Mouse (Mus musculus) stomach, embryonic 15.5 days (tissue): Measurements from ENCODE around the gene Cdhr3. TPM values are rescaled to one million over a fixed set of nuclear protein-coding genes. Genes with fewer than 3 reads are reported as not detected.

Source experiments
- ATAC-seq: fragments of 200-750 bp; cut with Nextera tagmentation; 2 replicates; pipeline ENCODE4 v1.8.0; 2017; ENCODE audit warnings: low read depth, moderate number of reproducible peaks, moderate TSS enrichment; ENCODE audit not compliant: insufficient read depth, low FRiP score
- H3K27ac ChIP-seq: fragments of 300-500 bp; sonication (generic); 2 replicates; pipeline ENCODE4 v1.5.1; 2015; ENCODE audit warnings: mild to moderate bottlenecking, inconsistent platforms
- H3K27me3 ChIP-seq: fragments of 300-500 bp; sonication (generic); replicated peaks from 2 replicates; pipeline ENCODE4 v1.6.1; 2015; ENCODE audit warnings: inconsistent platforms
- H3K36me3 ChIP-seq: fragments of 300-500 bp; sonication (generic); 2 replicates; pipeline ENCODE4 v1.6.1; 2015; ENCODE audit warnings: inconsistent platforms
- H3K4me1 ChIP-seq: fragments of 300-500 bp; sonication (generic); 2 replicates; pipeline ENCODE4 v1.6.1; 2015; ENCODE audit warnings: inconsistent platforms
- H3K4me2 ChIP-seq: fragments of 300-500 bp; sonication (generic); 2 replicates; pipeline ENCODE4 v1.6.1; 2015; ENCODE audit warnings: mild to moderate bottlenecking, inconsistent platforms
- H3K4me3 ChIP-seq: fragments of 300-500 bp; sonication (generic); replicated peaks from 2 replicates; pipeline ENCODE4 v1.5.1; 2015; ENCODE audit warnings: inconsistent platforms
- H3K9ac ChIP-seq: fragments of 300-500 bp; sonication (generic); 2 replicates; pipeline ENCODE4 v1.6.1; 2015; ENCODE audit warnings: inconsistent platforms
- H3K9me3 ChIP-seq: fragments of 300-500 bp; sonication (generic); 2 replicates; pipeline ENCODE4 v1.6.1; 2016; ENCODE audit warnings: inconsistent platforms
- WGBS: fragments of 180-500 bp; shearing (Covaris S2); methylation state at CpG from one replicate; pipeline ENCODE4 v1.1.7; 2015; 5-methylcytosine and 5-hydroxymethylcytosine counted together
- microRNA-seq: library from miRNA; unstranded; fragments of <30 nt; microRNA quantifications from one replicate; pipeline ENCODE4, GENCODE M21; 2016
- polyA plus RNA-seq: library from polyadenylated mRNA; unstranded; fragments of >200 nt; fragmentation: Nextera tagmentation; extraction: Ambion mirVana; gene quantifications from 2 replicates; pipeline ENCODE4 v1.2.1, GENCODE M21; 2015

The Cdhr3 gene
- polyA plus RNA-seq, 1 experiment from 2014 or later: 0.08 TPM

DNA sequence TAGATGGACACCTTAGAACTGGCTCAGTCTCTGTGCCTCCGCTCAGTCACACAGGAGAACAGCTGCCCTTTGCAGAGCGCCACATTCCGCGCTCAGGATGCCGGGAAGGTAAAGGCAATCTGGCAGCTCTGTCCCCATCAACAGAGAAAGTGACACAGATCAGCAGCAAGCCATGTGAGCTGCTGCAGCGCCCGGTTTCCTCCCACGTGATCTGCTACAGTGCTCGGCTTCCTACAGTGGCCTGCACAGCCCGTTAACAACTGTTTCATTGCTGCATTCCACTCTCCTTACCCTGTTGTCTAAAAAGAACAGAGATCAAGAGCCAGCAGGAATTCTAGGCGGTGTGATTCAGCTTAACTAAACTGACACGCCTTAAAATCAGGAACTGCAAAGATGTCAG is 102.9 kb downstream of the Cdhr3 start:
- H3K27ac ChIP-seq: no peak overlapping the region
- no peak overlapping the region for H3K9ac ChIP-seq
- no peak; the same call in 1 of the 2 replicates for ATAC-seq
- no peak overlapping the region for H3K4me2 ChIP-seq
- H3K36me3 ChIP-seq: no peaks in the 10 kb centered on the region
- H3K9me3 ChIP-seq: no peaks in the 10 kb centered on the region
- 65% methylated on average over 12 of the region's 12 CpGs for WGBS
- H3K4me3 ChIP-seq: no peak overlapping the region
- no peaks in the 10 kb centered on the region for H3K4me1 ChIP-seq
- no peaks in the 10 kb centered on the region for H3K27me3 ChIP-seq

- Histone ChIP-seq H3K27ac (no peak overlapping the region), H3K4me1 (no peaks in the 10 kb centered on the region), H3K4me3 (no peak overlapping the region), H3K36me3 (no peaks in the 10 kb centered on the region), H3K9me3 (no peaks in the 10 kb centered on the region), H3K9ac (no peak overlapping the region), H3K4me2 (no peak overlapping the region), H3K27me3 (no peaks in the 10 kb centered on the region)
- ATAC-seq: no peak
- WGBS: 54% methylated on average over 1 of the region's 1 CpGs
These were observed 106.4 kb downstream of the Cdhr3 start for GRCm38 (mm10) chr12:32986284-32986683.

Small RNA genes lying within 50 kb of the gene (microRNA-seq; reads per million reads assigned to microRNA genes)
- gene Gm22904: not detected

Other genes with a start within 250 kb of the Cdhr3 start
- gene Sypl, start 139.0 kb downstream of the Cdhr3 start, polyA plus RNA-seq: 162 and 165 TPM in 2 replicates
- 13.1 and 14.3 TPM in 2 replicates for gene Atxn7l1, start 54.8 kb upstream of the Cdhr3 start, polyA plus RNA-seq